Mouse (Mus musculus): Measurements from ENCODE around the gene Slc25a40.

GRCm38 (mm10) chr5:8416683-8417413, 5.8 kb upstream of the Slc25a40 start:
- no peak for TF ChIP-seq KAT2A (IDR thresholded peaks at IDR 0.05; ENCODE audit: insufficient replicate concordance, low read length)
- TF ChIP-seq CTCF (conservative IDR thresholded peaks at IDR 0.05 in 1 of 2, IDR thresholded peaks at IDR 0.05 in 1 of 2; ENCODE audit: low read depth in 2 of 2, low read length in 2 of 2): no peak
- TF ChIP-seq POLR2A (IDR thresholded peaks at IDR 0.05; ENCODE audit: low read depth, low read length): no peak
- TF ChIP-seq USF1 (IDR thresholded peaks at IDR 0.05; ENCODE audit: low read depth, low read length): no peak
- no peak for TF ChIP-seq NELFE (IDR thresholded peaks at IDR 0.05; ENCODE audit: low read depth, low read length)
- TF ChIP-seq TCF12 (IDR thresholded peaks at IDR 0.05; ENCODE audit: low read depth, low read length): no peak
- no peak for TF ChIP-seq MXI1 (IDR thresholded peaks at IDR 0.05; ENCODE audit: low read depth, low read length)
- no peak; the same call in 1 of the 2 replicates for TF ChIP-seq EP300 (IDR thresholded peaks at IDR 0.05; ENCODE audit: low read length)
- TF ChIP-seq BHLHE40 (IDR thresholded peaks at IDR 0.05; ENCODE audit: low read depth, low read length): no peak
- no peak for TF ChIP-seq ZC3H11A (IDR thresholded peaks at IDR 0.05; ENCODE audit: low read depth, low read length)

Data from CH12.LX (cell line).